16 mouse cellular contexts compared by ENCODE assay signal in the genomic region with DNA sequence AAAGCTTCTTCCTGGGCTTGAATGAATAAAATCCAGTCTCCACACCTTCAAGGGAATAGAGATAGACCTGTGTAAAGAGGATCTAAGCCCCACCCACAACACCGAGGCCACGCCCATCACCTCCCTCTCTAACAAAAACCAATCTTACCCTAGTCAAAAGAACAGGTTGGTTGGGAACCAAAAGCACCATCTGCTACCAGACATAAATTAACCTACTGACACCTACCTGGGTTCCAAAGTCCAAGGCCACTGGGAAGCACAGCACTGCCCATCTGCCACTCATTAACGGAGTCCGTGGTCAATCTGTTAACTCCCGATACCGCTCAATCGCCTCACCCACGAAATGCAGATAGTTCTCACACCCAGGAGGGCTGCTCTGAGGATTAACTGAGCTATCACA. TPM values are rescaled to one million over a fixed set of nuclear protein-coding genes. Genes with fewer than 3 reads are reported as not detected.
DNase-seq lines count a peak whose midpoint lies in the region; ATAC-seq and TF ChIP-seq lines count a peak whose summit lies in the region.
"Had no signal": no experiment of that assay in that cellular context is flagged by ENCODE, and none has a peak within 500 bp of the region (broad histone marks: within the 10 kb centered on the region; RNA-seq: fewer than 3 reads in every experiment).

No protein-coding gene starts in this region.

- H3K4me2 ChIP-seq in intestine, embryonic 16.5 days (ENCODE audit: low read depth, low read length) = no peak overlapping the region
- H3K4me2 ChIP-seq: heart, embryonic 13.5 days; hindbrain, embryonic 12.5 days; stomach, embryonic 15.5 days had no signal

- H3K4me1 ChIP-seq in liver, adult 2 months (ENCODE audit: control insufficient read depth, insufficient read depth, low read length) = 0 out of 2 replicates have a peak, but pooled peaks cover 2% of the 10 kb centered on the region
- H3K4me1 ChIP-seq in intestine, embryonic 16.5 days (ENCODE audit: control insufficient read depth, insufficient read depth, low read length) = 0 out of 2 replicates have a peak, but pooled peaks cover 4% of the 10 kb centered on the region
- H3K4me1 ChIP-seq: heart, embryonic 13.5 days; stomach, embryonic 15.5 days had no signal

- H3K36me3 ChIP-seq in liver, adult 2 months (ENCODE audit: control insufficient read depth, insufficient read depth, low read length) = no peaks in the 10 kb centered on the region
- no peaks in the 10 kb centered on the region for H3K36me3 ChIP-seq in intestine, embryonic 16.5 days (ENCODE audit: control insufficient read depth, insufficient read depth, low read length)
- H3K36me3 ChIP-seq: forebrain, embryonic 10.5 days; heart, embryonic 13.5 days; hindbrain, embryonic 12.5 days; stomach, embryonic 15.5 days had no signal

- no peak overlapping the region for H3K9ac ChIP-seq in liver, adult 2 months (ENCODE audit: low read depth, low read length)
- H3K9ac ChIP-seq in intestine, embryonic 16.5 days (ENCODE audit: low read depth, low read length) = no peak overlapping the region
- H3K9ac ChIP-seq: heart, embryonic 13.5 days; hindbrain, embryonic 12.5 days; stomach, embryonic 15.5 days had no signal

- DNase-seq in liver, adult 2 months (ENCODE audit: extremely low read depth, low read depth, low spot score) = peak; percentile 60
- DNase-seq in liver = no peak
- peak; percentile 78 to 84 for DNase-seq in kidney, postnatal 25 days
- DNase-seq in yolk sac, embryonic 10.5 days (ENCODE audit: low spot score) = peak; percentile 82
- no peak for DNase-seq in frontal cortex, postnatal 10 days (ENCODE audit: low spot score in 2 of 2)
- no peak for DNase-seq in thymus, postnatal 10 days (ENCODE audit: low spot score in 2 of 2)
- DNase-seq in layer of hippocampus, adult 9-11 months = no peak
- DNase-seq: gastrocnemius, postnatal 14 days; left cerebral cortex, postnatal 4 days; thymus, postnatal 25 days had no signal

- no peak overlapping the region for H3K4me3 ChIP-seq in liver, adult 2 months (ENCODE audit: insufficient read depth, low read depth, low read length)
- no peak overlapping the region for H3K4me3 ChIP-seq in intestine, embryonic 16.5 days (ENCODE audit: low read length)
- H3K4me3 ChIP-seq: forebrain, embryonic 10.5 days; heart, embryonic 13.5 days; hindbrain, embryonic 12.5 days; stomach, embryonic 15.5 days had no signal

- no peak overlapping the region for H3K27ac ChIP-seq in liver, adult 2 months (replicated peaks; ENCODE audit: insufficient read depth, low read depth, low read length)
- peak overlapping the region; percentile 54; the same call in 1 of the 2 replicates for H3K27ac ChIP-seq in intestine, embryonic 16.5 days (ENCODE audit: low read length)
- H3K27ac ChIP-seq: forebrain, embryonic 10.5 days; heart, embryonic 13.5 days; hindbrain, embryonic 12.5 days; stomach, embryonic 15.5 days had no signal

- peak; percentile 79 for ATAC-seq in intestine, embryonic 16.5 days
- ATAC-seq: activated CD4-positive, CD25-positive, alpha-beta regulatory T cell, adult 4 months had no signal

- no peaks in the 10 kb centered on the region for H3K79me2 ChIP-seq in liver, adult 2 months (ENCODE audit: control insufficient read depth, insufficient read depth, low read length)

- no peak for TF ChIP-seq POLR2A in liver, adult 2 months (IDR thresholded peaks at IDR 0.05; ENCODE audit: extremely low read depth, insufficient read depth, low read length)

- WGBS in liver, adult 2 months = 25% methylated on average over 8 of the region's 8 CpGs
- 46% methylated on average over 8 of the region's 8 CpGs for WGBS in intestine, embryonic 16.5 days

- no peaks in the 10 kb centered on the region for H3K27me3 ChIP-seq in liver, adult 2 months (ENCODE audit: control insufficient read depth, insufficient read depth, low read length)
- no peaks in the 10 kb centered on the region for H3K27me3 ChIP-seq in intestine, embryonic 16.5 days (replicated peaks; ENCODE audit: control insufficient read depth, insufficient read depth, low read length)
- H3K27me3 ChIP-seq: heart, embryonic 13.5 days; hindbrain, embryonic 12.5 days; stomach, embryonic 15.5 days had no signal

- H3K9me3 ChIP-seq in intestine, embryonic 16.5 days (ENCODE audit: control insufficient read depth, low read length) = no peaks in the 10 kb centered on the region
- H3K9me3 ChIP-seq: forebrain, embryonic 10.5 days; heart, embryonic 13.5 days; hindbrain, embryonic 12.5 days; stomach, embryonic 15.5 days had no signal

- no peak for TF ChIP-seq CTCF in liver, adult 2 months (IDR thresholded peaks at IDR 0.05; ENCODE audit: low read depth, low read length)

RNA-seq across cellular contexts. Expression of a gene that starts 23.4 kb away (rescaled TPM):
- 0.18 TPM in 1 of 2 replicates, not detected in the other for total RNA-seq in liver, adult 2 months (2014; rRNA removed)
- polyA plus RNA-seq in liver, adult 2 months (2012; rRNA removed) = not detected in 2 replicates
- polyA plus RNA-seq in intestine, embryonic 16.5 days (2015; fragmentation: Nextera tagmentation; extraction: Ambion mirVana) = 1.2 TPM in 2 replicates
- total RNA-seq: gastrocnemius, postnatal 14 days had no signal
- polyA plus RNA-seq: activated CD4-positive, CD25-positive, alpha-beta regulatory T cell, adult 4 months had no signal

RNA-seq across cellular contexts. Expression of a gene that starts 37.9 kb away (rescaled TPM):
- 60.3 and 62.4 TPM in 2 replicates for total RNA-seq in liver, adult 2 months (2014; rRNA removed)
- 17.2 and 21.8 TPM in 2 replicates for polyA plus RNA-seq in liver, adult 2 months (2012; rRNA removed)
- polyA plus RNA-seq in intestine, embryonic 16.5 days (2015; fragmentation: Nextera tagmentation; extraction: Ambion mirVana) = 147 and 149 TPM in 2 replicates

RNA-seq across cellular contexts. Expression of a gene that starts 38.1 kb away (rescaled TPM):
- 6.8 and 7.2 TPM in 2 replicates for total RNA-seq in liver, adult 2 months (2014; rRNA removed)
- 3.0 and 3.5 TPM in 2 replicates for polyA plus RNA-seq in liver, adult 2 months (2012; rRNA removed)
- polyA plus RNA-seq in intestine, embryonic 16.5 days (2015; fragmentation: Nextera tagmentation; extraction: Ambion mirVana) = 22.8 and 23.9 TPM in 2 replicates

Comparison
In these comparisons a context has a peak if more than half of its experiments do, and no peak if none do; other contexts are left out.
1. DNase-seq: peak in liver, adult 2 months (single experiment), kidney, postnatal 25 days (2 of 2) and yolk sac, embryonic 10.5 days (single experiment); none in liver (single experiment), frontal cortex, postnatal 10 days (0 of 2), thymus, postnatal 10 days (0 of 2) and layer of hippocampus, adult 9-11 months (single experiment).